Mouse (Mus musculus): ENCODE results near the gene P2rx1. TPM values are rescaled to one million over a fixed set of nuclear protein-coding genes. Genes with fewer than 3 reads are reported as not detected.

The P2rx1 gene
- total RNA-seq (2014; rRNA removed) (0.42 and 0.55 TPM in 2 replicates), polyA plus RNA-seq (2015; fragmentation: Nextera tagmentation; extraction: Ambion mirVana) (0.16 and 0.39 TPM in 2 replicates)

- no peaks in the 10 kb centered on the region for H3K9me3 ChIP-seq (ENCODE audit: low read length)
- no peak for ATAC-seq (ENCODE audit: low FRiP score)
- no peak within 1 kb of the TSS for H3K4me3 ChIP-seq (ENCODE audit: low read depth, low read length)
- H3K27ac ChIP-seq (ENCODE audit: low read depth, low read length) = no peak within 1 kb of the TSS
- H3K4me1 ChIP-seq (ENCODE audit: insufficient read depth, low read length) = no peaks in the 10 kb centered on the region
- no peak for DNase-seq (ENCODE audit: low spot score)
- no peaks in the 10 kb centered on the region for H3K36me3 ChIP-seq (ENCODE audit: insufficient read depth, low read length)
- H3K9ac ChIP-seq (replicated peaks; ENCODE audit: low read length, poor library complexity, severe bottlenecking) = no peak within 1 kb of the TSS
- 54% methylated on average over 8 of the region's 8 CpGs for WGBS
- H3K4me2 ChIP-seq (ENCODE audit: low read depth, low read length, poor library complexity, severe bottlenecking) = no peak within 1 kb of the TSS
- TF ChIP-seq CTCF (IDR thresholded peaks at IDR 0.05) = no peak
- no peaks in the 10 kb centered on the region for H3K27me3 ChIP-seq (ENCODE audit: insufficient read depth, low read length)
Observed at GRCm38 (mm10) chr11:72998771-72999170, at the start of gene P2rx1. Gene P2rx1, plus strand, starts transcription at chr11:72999103.

- no peaks in the 10 kb centered on the region for H3K36me3 ChIP-seq (ENCODE audit: insufficient read depth, low read length)
- H3K27me3 ChIP-seq (ENCODE audit: insufficient read depth, low read length) = no peaks in the 10 kb centered on the region
- DNase-seq (ENCODE audit: low spot score) = no peak
- TF ChIP-seq CTCF (IDR thresholded peaks at IDR 0.05) = no peak
- no peak overlapping the region for H3K4me3 ChIP-seq (ENCODE audit: low read depth, low read length)
- H3K9ac ChIP-seq (replicated peaks; ENCODE audit: low read length, poor library complexity, severe bottlenecking) = no peak overlapping the region
- H3K27ac ChIP-seq (ENCODE audit: low read depth, low read length) = no peak overlapping the region
- WGBS = 69% methylated on average over 22 of the region's 22 CpGs
- H3K4me1 ChIP-seq (ENCODE audit: insufficient read depth, low read length) = no peaks in the 10 kb centered on the region
- no peak for ATAC-seq (ENCODE audit: low FRiP score)
- no peak overlapping the region for H3K4me2 ChIP-seq (ENCODE audit: low read depth, low read length, poor library complexity, severe bottlenecking)
- no peaks in the 10 kb centered on the region for H3K9me3 ChIP-seq (ENCODE audit: low read length)
Observed at GRCm38 (mm10) chr11:72951137-72952000, 47.5 kb upstream of the P2rx1 start.

GRCm38 (mm10) chr11:72952226-72952625 lies 46.7 kb upstream of the P2rx1 start:
- Histone ChIP-seq H3K27me3 (ENCODE audit: insufficient read depth, low read length) (no peaks in the 10 kb centered on the region), H3K9ac (replicated peaks; ENCODE audit: low read length, poor library complexity, severe bottlenecking) (no peak overlapping the region), H3K4me2 (ENCODE audit: low read depth, low read length, poor library complexity, severe bottlenecking) (no peak overlapping the region), H3K4me1 (ENCODE audit: insufficient read depth, low read length) (no peaks in the 10 kb centered on the region), H3K9me3 (ENCODE audit: low read length) (no peaks in the 10 kb centered on the region), H3K36me3 (ENCODE audit: insufficient read depth, low read length) (no peaks in the 10 kb centered on the region), H3K27ac (ENCODE audit: low read depth, low read length) (no peak overlapping the region), H3K4me3 (ENCODE audit: low read depth, low read length) (no peak overlapping the region)
- 60% methylated on average over 3 of the region's 3 CpGs for WGBS
- no peak for TF ChIP-seq CTCF (IDR thresholded peaks at IDR 0.05)
- ATAC-seq (ENCODE audit: low FRiP score) (no peak), DNase-seq (ENCODE audit: low spot score) (no peak)

- Histone ChIP-seq H3K4me1 (ENCODE audit: insufficient read depth, low read length) (no peaks in the 10 kb centered on the region), H3K36me3 (ENCODE audit: insufficient read depth, low read length) (no peaks in the 10 kb centered on the region), H3K27ac (ENCODE audit: low read depth, low read length) (no peak overlapping the region), H3K9ac (replicated peaks; ENCODE audit: low read length, poor library complexity, severe bottlenecking) (no peak overlapping the region), H3K4me3 (ENCODE audit: low read depth, low read length) (no peak overlapping the region), H3K4me2 (ENCODE audit: low read depth, low read length, poor library complexity, severe bottlenecking) (no peak overlapping the region), H3K27me3 (ENCODE audit: insufficient read depth, low read length) (no peaks in the 10 kb centered on the region), H3K9me3 (ENCODE audit: low read length) (no peaks in the 10 kb centered on the region)
- TF ChIP-seq CTCF (IDR thresholded peaks at IDR 0.05) = no peak
- ATAC-seq (ENCODE audit: low FRiP score) (no peak), DNase-seq (ENCODE audit: low spot score) (no peak)
- 93% methylated on average over 6 of the region's 6 CpGs for WGBS
Observed at GRCm38 (mm10) chr11:72952697-72953096, 46.2 kb upstream of the P2rx1 start.

GRCm38 (mm10) chr11:72953116-72953439 lies 45.8 kb upstream of the P2rx1 start:
- Histone ChIP-seq H3K4me2 (ENCODE audit: low read depth, low read length, poor library complexity, severe bottlenecking) (no peak overlapping the region), H3K9me3 (ENCODE audit: low read length) (no peaks in the 10 kb centered on the region), H3K27ac (ENCODE audit: low read depth, low read length) (no peak overlapping the region), H3K9ac (replicated peaks; ENCODE audit: low read length, poor library complexity, severe bottlenecking) (no peak overlapping the region), H3K36me3 (ENCODE audit: insufficient read depth, low read length) (no peaks in the 10 kb centered on the region), H3K4me3 (ENCODE audit: low read depth, low read length) (no peak overlapping the region), H3K27me3 (ENCODE audit: insufficient read depth, low read length) (no peaks in the 10 kb centered on the region), H3K4me1 (ENCODE audit: insufficient read depth, low read length) (no peaks in the 10 kb centered on the region)
- no peak for TF ChIP-seq CTCF (IDR thresholded peaks at IDR 0.05)
- ATAC-seq (ENCODE audit: low FRiP score) (no peak), DNase-seq (ENCODE audit: low spot score) (no peak)
- WGBS = 77% methylated on average over 1 of the region's 1 CpGs

GRCm38 (mm10) chr11:72953440-72954151 lies 45.3 kb upstream of the P2rx1 start:
- DNase-seq (ENCODE audit: low spot score) (no peak), ATAC-seq (ENCODE audit: low FRiP score) (no peak)
- 92% methylated on average over 4 of the region's 4 CpGs for WGBS
- Histone ChIP-seq H3K27me3 (ENCODE audit: insufficient read depth, low read length) (no peaks in the 10 kb centered on the region), H3K4me1 (ENCODE audit: insufficient read depth, low read length) (no peaks in the 10 kb centered on the region), H3K27ac (ENCODE audit: low read depth, low read length) (no peak overlapping the region), H3K4me3 (ENCODE audit: low read depth, low read length) (no peak overlapping the region), H3K36me3 (ENCODE audit: insufficient read depth, low read length) (no peaks in the 10 kb centered on the region), H3K9ac (replicated peaks; ENCODE audit: low read length, poor library complexity, severe bottlenecking) (no peak overlapping the region), H3K4me2 (ENCODE audit: low read depth, low read length, poor library complexity, severe bottlenecking) (no peak overlapping the region), H3K9me3 (ENCODE audit: low read length) (no peaks in the 10 kb centered on the region)
- TF ChIP-seq CTCF (IDR thresholded peaks at IDR 0.05) = no peak
